Mouse (Mus musculus) intestine, embryonic 14.5 days (tissue): ENCODE results near the gene Nyx. TPM values are rescaled to one million over a fixed set of nuclear protein-coding genes. Genes with fewer than 3 reads are reported as not detected.

Experiments used
- ATAC-seq: fragments of 200-750 bp; cut with Nextera tagmentation; replicated peaks from 2 replicates; pipeline ENCODE4 v1.8.0; 2017; ENCODE audit warnings: low read depth, moderate number of reproducible peaks, moderate TSS enrichment, moderate library complexity; ENCODE audit not compliant: low FRiP score, low TSS enrichment
- DNase-seq: peaks from one replicate; pipeline ENCODE4 v3.0.0-alpha.2; 2018; ENCODE audit warnings: low spot score
- H3K27ac ChIP-seq: fragments of 300-500 bp; sonication (generic); 2 replicates; pipeline ENCODE4 v1.5.1; 2014; ENCODE audit warnings: low read depth, mild to moderate bottlenecking, control low read depth
- H3K27me3 ChIP-seq: fragments of 300-500 bp; sonication (generic); replicated peaks from 2 replicates; pipeline ENCODE4 v1.6.1; 2014; ENCODE audit warnings: low read length, control low read depth; ENCODE audit not compliant: control insufficient read depth, insufficient read depth
- H3K36me3 ChIP-seq: fragments of 300-500 bp; sonication (generic); 2 replicates; pipeline ENCODE4 v1.6.1; 2014; ENCODE audit warnings: low read length, control low read depth; ENCODE audit not compliant: control insufficient read depth, insufficient read depth
- H3K4me1 ChIP-seq: fragments of 300-500 bp; sonication (generic); replicated peaks from 2 replicates; pipeline ENCODE4 v1.6.1; 2014; ENCODE audit warnings: low read length, control low read depth, mixed read lengths; ENCODE audit not compliant: control insufficient read depth, insufficient read depth
- H3K4me2 ChIP-seq: fragments of 300-500 bp; sonication (generic); 2 replicates; pipeline ENCODE4 v1.6.1; 2014; ENCODE audit warnings: low read length
- H3K4me3 ChIP-seq: fragments of 300-500 bp; sonication (generic); 2 replicates; pipeline ENCODE4 v1.5.1; 2014; ENCODE audit warnings: low read depth, low read length, control low read depth, mixed read lengths
- H3K9ac ChIP-seq: fragments of 300-500 bp; sonication (generic); 2 replicates; pipeline ENCODE4 v1.6.1; 2014; ENCODE audit warnings: mild to moderate bottlenecking, low read length
- H3K9me3 ChIP-seq: fragments of 300-500 bp; sonication (generic); 2 replicates; pipeline ENCODE4 v1.6.1; 2016; ENCODE audit warnings: low read length, control low read depth; ENCODE audit not compliant: control insufficient read depth
- WGBS: fragments of 180-500 bp; shearing (Covaris S2); extraction: QIAGEN DNeasy Blood & Tissue Kit; methylation state at CpG from one replicate; pipeline ENCODE4 v1.1.7; 2014; 5-methylcytosine and 5-hydroxymethylcytosine counted together
- polyA plus RNA-seq: library from polyadenylated mRNA; unstranded; fragments of >200 nt; fragmentation: Nextera tagmentation; extraction: Ambion mirVana; gene quantifications from 2 replicates; pipeline ENCODE4 v1.2.1, GENCODE M21; 2014

Nyx gene
- polyA plus RNA-seq, 1 experiment from 2014 or later: not detected

- H3K36me3 ChIP-seq: no peaks in the 10 kb centered on the region
- H3K27ac ChIP-seq: no peak overlapping the region
- no peaks in the 10 kb centered on the region for H3K4me1 ChIP-seq
- no peak overlapping the region for H3K9ac ChIP-seq
- H3K27me3 ChIP-seq: peaks cover 4% of the 10 kb centered on the region; the same call in 1 of the 2 replicates
- H3K4me3 ChIP-seq: no peak overlapping the region
- no peak for DNase-seq
- H3K4me2 ChIP-seq: no peak overlapping the region
- H3K9me3 ChIP-seq: no peaks in the 10 kb centered on the region
- 96% methylated on average over 2 of the region's 2 CpGs for WGBS
- no peak for ATAC-seq
Measured at GRCm38 (mm10) chrX:13466681-13467080, 771 bp downstream of the Nyx start.

GRCm38 (mm10) chrX:13467121-13467571 is 1.2 kb downstream of the Nyx start:
- Histone ChIP-seq H3K4me2 (no peak overlapping the region), H3K27ac (no peak overlapping the region), H3K36me3 (no peaks in the 10 kb centered on the region), H3K9ac (no peak overlapping the region), H3K9me3 (no peaks in the 10 kb centered on the region), H3K4me3 (no peak overlapping the region), H3K4me1 (no peaks in the 10 kb centered on the region), H3K27me3 (0 out of 2 replicates have a peak, but pooled peaks cover 3% of the 10 kb centered on the region)
- ATAC-seq: no peak
- no peak for DNase-seq
- WGBS: 78% methylated on average over 6 of the region's 6 CpGs

- Histone ChIP-seq H3K27me3 (0 out of 2 replicates have a peak, but pooled peaks cover 3% of the 10 kb centered on the region), H3K9me3 (no peaks in the 10 kb centered on the region), H3K36me3 (no peaks in the 10 kb centered on the region), H3K4me1 (no peaks in the 10 kb centered on the region), H3K4me2 (no peak overlapping the region), H3K27ac (no peak overlapping the region), H3K9ac (no peak overlapping the region), H3K4me3 (no peak overlapping the region)
- DNase-seq: no peak
- no peak for ATAC-seq
- WGBS: 52% methylated on average over 9 of the region's 9 CpGs
Measured at GRCm38 (mm10) chrX:13469160-13470116, 3.5 kb downstream of the Nyx start.

GRCm38 (mm10) chrX:13471925-13472324 is 6.0 kb downstream of the Nyx start:
- 78% methylated on average over 3 of the region's 3 CpGs for WGBS
- Histone ChIP-seq H3K9me3 (no peaks in the 10 kb centered on the region), H3K36me3 (no peaks in the 10 kb centered on the region), H3K27ac (no peak overlapping the region), H3K4me3 (no peak overlapping the region), H3K9ac (no peak overlapping the region), H3K4me1 (no peaks in the 10 kb centered on the region), H3K4me2 (no peak overlapping the region), H3K27me3 (0 out of 2 replicates have a peak, but pooled peaks cover 3% of the 10 kb centered on the region)
- DNase-seq (no peak), ATAC-seq (no peak)

- Histone ChIP-seq H3K27me3 (peaks cover 9% of the 10 kb centered on the region; the same call in 1 of the 2 replicates), H3K36me3 (no peaks in the 10 kb centered on the region), H3K4me2 (no peak overlapping the region), H3K27ac (no peak overlapping the region), H3K4me1 (no peaks in the 10 kb centered on the region), H3K9ac (no peak overlapping the region), H3K4me3 (no peak overlapping the region), H3K9me3 (no peaks in the 10 kb centered on the region)
- 72% methylated on average over 4 of the region's 4 CpGs for WGBS
- DNase-seq (no peak), ATAC-seq (no peak)
Measured at GRCm38 (mm10) chrX:13472751-13473225, 6.9 kb downstream of the Nyx start.

GRCm38 (mm10) chrX:13475382-13475781 is 9.5 kb downstream of the Nyx start:
- 77% methylated on average over 1 of the region's 1 CpGs for WGBS
- no peaks in the 10 kb centered on the region for H3K4me1 ChIP-seq
- H3K4me3 ChIP-seq: no peak overlapping the region
- no peak overlapping the region for H3K27ac ChIP-seq
- H3K36me3 ChIP-seq: no peaks in the 10 kb centered on the region
- peaks cover 5% of the 10 kb centered on the region; the same call in 1 of the 2 replicates for H3K27me3 ChIP-seq
- ATAC-seq: no peak
- DNase-seq: no peak
- no peak overlapping the region for H3K9ac ChIP-seq
- H3K9me3 ChIP-seq: no peaks in the 10 kb centered on the region
- no peak overlapping the region for H3K4me2 ChIP-seq

GRCm38 (mm10) chrX:13477596-13477995 is 11.7 kb downstream of the Nyx start:
- WGBS: 68% methylated on average over 2 of the region's 2 CpGs
- H3K4me2 ChIP-seq: no peak overlapping the region
- no peaks in the 10 kb centered on the region for H3K9me3 ChIP-seq
- no peaks in the 10 kb centered on the region for H3K36me3 ChIP-seq
- no peak overlapping the region for H3K4me3 ChIP-seq
- H3K4me1 ChIP-seq: no peaks in the 10 kb centered on the region
- no peak overlapping the region for H3K27ac ChIP-seq
- no peak for ATAC-seq
- DNase-seq: peak; percentile 29
- no peak overlapping the region for H3K9ac ChIP-seq
- peaks cover 5% of the 10 kb centered on the region for H3K27me3 ChIP-seq

GRCm38 (mm10) chrX:13478298-13478697 is 12.4 kb downstream of the Nyx start:
- H3K27me3 ChIP-seq: peaks cover 5% of the 10 kb centered on the region
- no peaks in the 10 kb centered on the region for H3K36me3 ChIP-seq
- no peak overlapping the region for H3K9ac ChIP-seq
- H3K4me2 ChIP-seq: no peak overlapping the region
- DNase-seq (peak; percentile 29), ATAC-seq (no peak)
- no peaks in the 10 kb centered on the region for H3K4me1 ChIP-seq
- H3K4me3 ChIP-seq: no peak overlapping the region
- no peaks in the 10 kb centered on the region for H3K9me3 ChIP-seq
- H3K27ac ChIP-seq: no peak overlapping the region
- WGBS: 57% methylated on average over 5 of the region's 5 CpGs
